Mouse (Mus musculus): ENCODE data around the gene Scnn1a. TPM values are rescaled to one million over a fixed set of nuclear protein-coding genes. Genes with fewer than 3 reads are reported as not detected.
A peak's percentile ranks its signal among the peaks of the same experiment; 100 is the strongest.

The Scnn1a gene
- polyA plus RNA-seq, 1 experiment from 2014 or later, result 0.67 TPM

DNA sequence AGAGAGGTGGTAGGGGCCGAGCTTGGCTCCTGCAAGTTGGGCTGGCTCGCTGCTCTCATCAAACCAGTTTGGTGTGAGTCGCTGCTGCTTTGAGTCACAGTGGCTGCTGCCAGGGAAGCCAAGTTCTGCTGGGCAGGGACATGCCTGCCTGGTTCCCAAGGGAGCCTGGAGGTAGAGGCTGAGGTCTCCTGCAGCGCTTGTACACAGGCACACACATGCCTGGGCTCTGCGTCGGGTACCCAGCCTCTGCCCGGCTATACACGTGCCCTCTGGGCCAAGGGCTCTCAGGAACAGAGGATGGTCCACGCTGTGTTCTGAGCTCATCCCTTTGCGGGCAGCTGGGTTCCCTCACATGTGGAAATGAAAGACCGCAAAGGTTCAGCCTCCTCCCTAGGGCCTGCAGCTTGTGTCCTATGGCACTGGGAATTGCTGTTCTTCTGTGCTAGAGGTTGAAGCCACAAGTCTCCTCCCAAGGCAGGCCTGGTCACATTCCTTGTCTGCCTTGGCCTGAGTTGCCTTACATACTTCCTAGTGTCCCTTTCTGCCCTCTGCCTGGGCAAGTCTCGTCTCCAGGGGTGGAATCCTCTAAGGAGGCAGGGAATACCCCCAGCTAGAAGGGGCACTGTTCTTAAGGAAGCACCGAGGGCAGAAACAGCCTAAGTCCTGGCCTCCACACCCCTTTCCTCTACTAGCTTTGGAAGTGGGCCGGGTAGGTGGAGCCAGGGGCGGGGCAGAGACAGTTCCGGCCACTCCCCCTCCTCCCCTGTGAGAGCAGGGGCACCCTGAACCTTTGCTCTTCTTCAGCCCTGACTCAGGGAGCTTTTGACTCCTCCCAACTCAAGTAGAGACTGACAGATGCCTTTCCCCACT, 57.4 kb downstream of the Scnn1a start:
- Histone ChIP-seq H3K27me3 (ENCODE audit: control insufficient read depth, insufficient read depth, low read length) (peaks cover 35% of the 10 kb centered on the region), H3K9me3 (ENCODE audit: control insufficient read depth, low read length) (no peaks in the 10 kb centered on the region), H3K9ac (replicated peaks; ENCODE audit: low read depth, low read length) (no peak overlapping the region), H3K4me2 (ENCODE audit: low read depth, low read length) (no peak overlapping the region), H3K4me3 (ENCODE audit: low read depth, low read length) (no peak overlapping the region), H3K27ac (ENCODE audit: low read depth, low read length) (no peak overlapping the region), H3K36me3 (ENCODE audit: control insufficient read depth, insufficient read depth, low read length) (no peaks in the 10 kb centered on the region), H3K4me1 (ENCODE audit: control insufficient read depth, insufficient read depth, low read length) (peaks cover 10% of the 10 kb centered on the region)
- peak; percentile 19; the same call in 1 of the 2 replicates for ATAC-seq (ENCODE audit: low read depth)
- 35% methylated on average over 16 of the region's 16 CpGs for WGBS

DNA sequence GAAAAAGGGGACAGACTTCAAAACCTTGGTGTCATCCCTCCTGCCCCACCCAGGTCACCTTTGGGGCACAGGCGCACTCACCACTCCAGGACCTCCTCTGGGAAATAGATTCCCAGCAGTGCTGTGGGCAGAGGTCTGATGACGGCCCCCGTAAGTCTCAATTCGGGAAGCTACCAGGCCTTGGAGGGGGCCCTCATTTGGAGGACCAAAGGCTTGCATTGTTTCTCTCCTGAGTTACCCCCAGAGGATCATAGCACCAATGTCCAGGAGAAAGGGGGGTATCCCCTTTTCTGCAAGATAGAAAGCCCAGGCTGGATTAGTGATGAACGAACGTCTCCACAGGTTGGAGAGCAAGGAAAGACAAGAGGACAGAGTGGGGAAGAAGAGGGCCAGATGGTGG, 58.2 kb downstream of the Scnn1a start:
- Histone ChIP-seq H3K27me3 (ENCODE audit: control insufficient read depth, insufficient read depth, low read length) (peaks cover 35% of the 10 kb centered on the region), H3K4me2 (ENCODE audit: low read depth, low read length) (no peak overlapping the region), H3K9me3 (ENCODE audit: control insufficient read depth, low read length) (no peaks in the 10 kb centered on the region), H3K4me1 (ENCODE audit: control insufficient read depth, insufficient read depth, low read length) (peaks cover 10% of the 10 kb centered on the region), H3K36me3 (ENCODE audit: control insufficient read depth, insufficient read depth, low read length) (no peaks in the 10 kb centered on the region), H3K9ac (replicated peaks; ENCODE audit: low read depth, low read length) (no peak overlapping the region), H3K27ac (ENCODE audit: low read depth, low read length) (no peak overlapping the region), H3K4me3 (ENCODE audit: low read depth, low read length) (no peak overlapping the region)
- ATAC-seq (ENCODE audit: low read depth), result no peak
- WGBS, result 10% methylated on average over 6 of the region's 6 CpGs

DNA sequence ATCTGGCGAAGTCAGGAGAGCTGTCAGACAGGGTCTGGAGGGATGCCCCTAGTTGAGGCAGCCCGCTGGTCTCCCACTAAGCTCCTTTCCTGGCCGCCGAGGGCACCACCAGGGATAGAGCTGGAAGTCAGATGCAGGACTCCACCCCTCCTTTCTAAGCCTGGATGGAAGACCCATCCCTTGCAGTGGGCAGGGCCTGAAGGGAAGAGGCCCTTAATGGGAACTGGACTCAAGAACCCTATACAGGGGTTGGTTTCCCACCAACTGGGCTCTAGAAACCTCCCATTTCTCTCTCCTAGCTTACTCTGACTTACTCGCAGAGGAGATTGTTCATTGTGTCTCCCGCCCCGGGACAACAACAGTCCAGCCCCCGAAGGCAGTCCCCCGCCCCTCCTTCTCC, 59.3 kb downstream of the Scnn1a start:
- Histone ChIP-seq H3K27ac (ENCODE audit: low read depth, low read length) (no peak overlapping the region), H3K27me3 (ENCODE audit: control insufficient read depth, insufficient read depth, low read length) (peaks cover 35% of the 10 kb centered on the region), H3K4me3 (ENCODE audit: low read depth, low read length) (peak overlapping the region; percentile 28; the same call in 1 of the 2 replicates), H3K36me3 (ENCODE audit: control insufficient read depth, insufficient read depth, low read length) (no peaks in the 10 kb centered on the region), H3K4me2 (ENCODE audit: low read depth, low read length) (peak overlapping the region; percentile 49), H3K9me3 (ENCODE audit: control insufficient read depth, low read length) (no peaks in the 10 kb centered on the region), H3K9ac (replicated peaks; ENCODE audit: low read depth, low read length) (no peak overlapping the region), H3K4me1 (ENCODE audit: control insufficient read depth, insufficient read depth, low read length) (peaks cover 10% of the 10 kb centered on the region)
- ATAC-seq (ENCODE audit: low read depth), result no peak
- 5% methylated on average over 9 of the region's 9 CpGs for WGBS

DNA sequence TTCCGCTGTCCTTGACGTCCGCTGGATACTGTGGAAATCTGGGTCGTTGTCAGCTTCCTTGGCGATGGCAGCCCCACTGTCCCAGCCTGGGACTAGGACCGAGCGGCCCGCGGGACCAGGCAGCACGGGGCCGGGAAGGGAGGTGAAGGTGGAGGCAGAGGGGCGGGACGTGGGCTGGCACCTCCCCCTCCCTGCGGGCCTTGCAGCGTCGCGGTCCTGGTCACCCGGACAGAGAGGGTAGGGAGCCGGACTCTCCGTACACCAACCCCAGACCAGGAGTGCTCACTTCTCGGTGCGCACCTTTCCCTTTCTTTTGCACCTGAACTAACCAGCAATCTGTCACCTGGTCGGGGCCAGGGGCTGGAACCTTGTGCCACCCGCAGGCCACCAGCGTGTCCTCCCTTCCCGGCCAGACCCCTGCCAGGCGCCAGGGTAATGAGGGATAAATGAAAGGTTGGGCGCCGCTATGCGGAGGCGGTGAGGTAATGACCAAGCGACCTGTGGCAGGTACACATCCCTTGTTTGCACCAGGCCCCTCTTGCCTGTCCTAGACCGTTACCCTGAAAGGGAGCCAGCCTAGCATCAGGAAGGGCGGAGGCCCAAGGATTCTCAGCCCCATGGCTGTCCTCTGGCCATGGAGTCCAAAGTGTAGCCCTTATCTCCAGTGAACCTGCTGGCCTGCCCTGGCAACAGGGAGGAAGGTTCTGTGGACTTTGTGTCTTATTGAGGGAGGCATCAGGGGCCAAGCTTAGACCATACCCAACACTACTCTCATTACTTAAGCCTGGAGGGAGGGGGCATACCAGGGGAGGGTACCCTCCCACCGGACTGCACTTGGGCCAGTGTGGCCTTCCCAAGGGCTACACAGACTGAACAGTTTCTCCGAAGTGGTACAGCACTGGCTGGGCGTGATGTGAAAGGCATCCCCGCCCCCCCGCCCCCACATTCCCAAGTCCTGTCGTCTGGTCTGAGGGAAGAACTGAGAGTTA, 60.2 kb downstream of the Scnn1a start, which contains the start of gene Plekhg6:
TSS of gene Plekhg6 (minus strand) at position 422 of the 989 bp plus-strand sequence.
- H3K27ac ChIP-seq (ENCODE audit: low read depth, low read length), result no peak within 1 kb of the TSS
- H3K36me3 ChIP-seq (ENCODE audit: control insufficient read depth, insufficient read depth, low read length), result no peaks in the 10 kb centered on the region
- peaks cover 10% of the 10 kb centered on the region for H3K4me1 ChIP-seq (ENCODE audit: control insufficient read depth, insufficient read depth, low read length)
- H3K4me2 ChIP-seq (ENCODE audit: low read depth, low read length), result peak within 1 kb of the TSS; percentile 49
- no peaks in the 10 kb centered on the region for H3K9me3 ChIP-seq (ENCODE audit: control insufficient read depth, low read length)
- H3K9ac ChIP-seq (replicated peaks; ENCODE audit: low read depth, low read length), result peak within 1 kb of the TSS; percentile 39; the same call in 1 of the 2 replicates
- peaks cover 35% of the 10 kb centered on the region for H3K27me3 ChIP-seq (ENCODE audit: control insufficient read depth, insufficient read depth, low read length)
- H3K4me3 ChIP-seq (ENCODE audit: low read depth, low read length), result peak within 1 kb of the TSS; percentile 28
- ATAC-seq (ENCODE audit: low read depth), result 0 out of 2 replicates have a peak, but pooled peaks have one; percentile 5
- WGBS, result 11% methylated on average over 35 of the region's 40 CpGs

GRCm38 (mm10) chr6:125382024-125382423, 61.6 kb downstream of the Scnn1a start:
- H3K27me3 ChIP-seq (ENCODE audit: control insufficient read depth, insufficient read depth, low read length), result peaks cover 35% of the 10 kb centered on the region
- H3K27ac ChIP-seq (ENCODE audit: low read depth, low read length), result no peak overlapping the region
- no peaks in the 10 kb centered on the region for H3K36me3 ChIP-seq (ENCODE audit: control insufficient read depth, insufficient read depth, low read length)
- no peak overlapping the region for H3K9ac ChIP-seq (replicated peaks; ENCODE audit: low read depth, low read length)
- ATAC-seq (ENCODE audit: low read depth), result no peak
- H3K4me3 ChIP-seq (ENCODE audit: low read depth, low read length), result no peak overlapping the region
- no peaks in the 10 kb centered on the region for H3K9me3 ChIP-seq (ENCODE audit: control insufficient read depth, low read length)
- peaks cover 10% of the 10 kb centered on the region for H3K4me1 ChIP-seq (ENCODE audit: control insufficient read depth, insufficient read depth, low read length)
- H3K4me2 ChIP-seq (ENCODE audit: low read depth, low read length), result no peak overlapping the region
- WGBS, result 81% methylated on average over 2 of the region's 2 CpGs

DNA sequence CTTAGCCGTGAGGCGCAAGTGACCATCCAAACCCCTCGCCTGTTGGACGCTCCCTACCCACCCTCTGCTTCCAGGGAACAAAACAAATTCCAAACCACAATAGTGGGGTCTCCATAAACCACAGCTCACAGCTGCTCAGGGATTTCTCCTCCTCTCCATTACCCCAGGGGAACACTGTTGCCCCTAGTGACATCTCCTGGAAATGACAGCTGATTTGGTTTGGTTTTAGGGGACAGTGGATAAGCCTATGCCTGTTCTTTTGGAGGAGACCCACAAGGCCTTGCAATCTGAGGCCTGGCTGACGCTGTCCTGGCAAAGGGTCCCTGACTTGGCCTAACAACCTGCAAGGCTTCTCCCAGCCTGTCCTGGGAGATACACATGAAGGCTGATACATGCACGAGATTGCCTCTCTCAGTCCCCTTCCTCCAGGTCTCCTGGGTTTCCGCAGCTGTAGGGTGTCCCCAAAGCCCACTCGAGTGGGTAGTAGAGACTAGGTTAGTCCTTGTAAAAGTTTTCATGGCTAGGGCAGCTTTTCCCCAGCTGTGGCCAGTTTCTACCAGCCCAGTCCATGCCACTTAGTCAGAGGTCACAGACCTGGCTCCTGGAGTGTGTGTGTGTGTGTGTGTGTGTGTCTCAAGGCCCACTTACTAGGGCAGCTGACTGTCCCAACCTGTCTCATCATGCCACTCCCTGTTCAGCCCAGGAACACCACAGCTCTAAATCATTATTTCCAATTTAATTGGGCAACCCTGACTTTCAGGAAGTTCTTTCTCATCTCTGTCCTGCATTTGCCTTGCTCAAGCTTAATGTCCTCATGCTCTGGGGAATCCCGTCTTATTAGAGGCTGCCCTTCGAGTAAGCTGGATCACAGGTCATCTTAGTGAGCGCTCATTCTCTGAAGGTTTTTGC, 64.9 kb downstream of the Scnn1a start:
- Histone ChIP-seq H3K27me3 (ENCODE audit: control insufficient read depth, insufficient read depth, low read length) (peaks cover 12% of the 10 kb centered on the region), H3K9ac (replicated peaks; ENCODE audit: low read depth, low read length) (no peak overlapping the region), H3K4me1 (ENCODE audit: control insufficient read depth, insufficient read depth, low read length) (peaks cover 2% of the 10 kb centered on the region), H3K4me2 (ENCODE audit: low read depth, low read length) (no peak overlapping the region), H3K9me3 (ENCODE audit: control insufficient read depth, low read length) (no peaks in the 10 kb centered on the region), H3K27ac (ENCODE audit: low read depth, low read length) (no peak overlapping the region), H3K36me3 (ENCODE audit: control insufficient read depth, insufficient read depth, low read length) (no peaks in the 10 kb centered on the region), H3K4me3 (ENCODE audit: low read depth, low read length) (no peak overlapping the region)
- ATAC-seq (ENCODE audit: low read depth), result no peak
- 56% methylated on average over 11 of the region's 11 CpGs for WGBS

GRCm38 (mm10) chr6:125386080-125386479, 65.6 kb downstream of the Scnn1a start:
- 75% methylated on average over 6 of the region's 6 CpGs for WGBS

GRCm38 (mm10) chr6:125389853-125390252, 69.4 kb downstream of the Scnn1a start:
- Histone ChIP-seq H3K27me3 (ENCODE audit: control insufficient read depth, insufficient read depth, low read length) (no peaks in the 10 kb centered on the region), H3K27ac (ENCODE audit: low read depth, low read length) (no peak overlapping the region), H3K4me3 (ENCODE audit: low read depth, low read length) (no peak overlapping the region), H3K4me2 (ENCODE audit: low read depth, low read length) (no peak overlapping the region), H3K4me1 (ENCODE audit: control insufficient read depth, insufficient read depth, low read length) (no peaks in the 10 kb centered on the region), H3K9me3 (ENCODE audit: control insufficient read depth, low read length) (no peaks in the 10 kb centered on the region), H3K9ac (replicated peaks; ENCODE audit: low read depth, low read length) (no peak overlapping the region), H3K36me3 (ENCODE audit: control insufficient read depth, insufficient read depth, low read length) (no peaks in the 10 kb centered on the region)
- no peak for ATAC-seq (ENCODE audit: low read depth)
- 87% methylated on average over 5 of the region's 5 CpGs for WGBS

More at GRCm38 (mm10) chr6:125386080-125386479, 65.6 kb downstream of the Scnn1a start:
- Histone ChIP-seq H3K9ac (replicated peaks; ENCODE audit: low read depth, low read length) (no peak overlapping the region), H3K27ac (ENCODE audit: low read depth, low read length) (no peak overlapping the region), H3K9me3 (ENCODE audit: control insufficient read depth, low read length) (no peaks in the 10 kb centered on the region), H3K36me3 (ENCODE audit: control insufficient read depth, insufficient read depth, low read length) (no peaks in the 10 kb centered on the region), H3K4me3 (ENCODE audit: low read depth, low read length) (no peak overlapping the region), H3K4me1 (ENCODE audit: control insufficient read depth, insufficient read depth, low read length) (no peaks in the 10 kb centered on the region), H3K27me3 (ENCODE audit: control insufficient read depth, insufficient read depth, low read length) (0 out of 2 replicates have a peak, but pooled peaks cover 5% of the 10 kb centered on the region), H3K4me2 (ENCODE audit: low read depth, low read length) (no peak overlapping the region)
- ATAC-seq (ENCODE audit: low read depth), result no peak
